Mouse (Mus musculus): ENCODE results near the gene Polr2e. TPM values are rescaled to one million over a fixed set of nuclear protein-coding genes. Genes with fewer than 3 reads are reported as not detected.

The Polr2e gene
- polyA plus RNA-seq, 1 experiment, result 199 TPM

DNA sequence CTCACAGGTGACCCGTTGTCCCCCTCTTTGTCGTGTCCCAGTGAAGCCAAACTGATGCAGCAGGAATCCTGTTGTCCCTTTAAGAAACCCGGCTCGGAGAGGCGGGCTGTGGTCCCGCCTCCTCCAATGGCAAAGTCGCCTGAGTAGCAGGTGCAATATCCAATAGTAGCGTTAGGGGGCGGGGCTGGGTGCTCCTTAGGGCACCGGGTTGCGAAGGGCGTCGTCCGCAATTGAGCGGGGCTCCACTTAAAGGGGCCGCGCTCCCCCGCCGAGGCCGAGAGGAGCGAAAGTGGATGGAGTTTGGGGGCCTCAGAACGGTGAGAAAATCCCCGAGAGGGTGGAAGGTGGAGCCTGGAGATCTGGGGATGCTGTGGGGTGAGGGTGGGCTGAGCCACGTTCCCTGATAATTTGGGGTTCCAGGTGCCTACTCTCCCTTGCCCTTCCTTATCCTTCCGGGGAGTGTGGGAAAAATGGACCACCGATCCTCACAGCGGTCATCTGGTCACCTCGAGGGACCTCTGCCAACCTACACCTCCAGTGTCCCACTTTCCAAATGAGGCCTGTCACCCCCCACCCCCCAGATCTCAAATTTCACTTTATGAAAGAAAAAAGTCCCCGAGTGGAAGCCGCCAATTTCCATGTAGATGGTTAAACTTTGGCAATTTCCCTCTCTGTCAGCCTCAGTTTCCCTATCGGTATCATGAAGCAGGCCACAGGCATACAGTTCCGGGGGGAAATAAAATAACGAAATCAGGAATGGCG, 43.1 kb downstream of the Polr2e start, which contains the start of gene Abca7:
Abca7 (plus strand) TSS at position 223 of the 762 bp plus-strand sequence.
- TF ChIP-seq CTCF (IDR thresholded peaks at IDR 0.05; ENCODE audit: insufficient read depth, low read length), result no peak
- TF ChIP-seq POLR2A (IDR thresholded peaks at IDR 0.05; ENCODE audit: borderline replicate concordance, extremely low read depth, low read depth, low read length), result no peak; the same call in 1 of the 2 replicates
- peak; percentile 99 for DNase-seq
- H3K4me3 ChIP-seq (replicated peaks; ENCODE audit: extremely low read depth, low read depth, low read length), result peak within 1 kb of the TSS; percentile 95
- H3K4me1 ChIP-seq (ENCODE audit: control insufficient read depth, insufficient read depth, low read length), result peaks cover 7% of the 10 kb centered on the region; the same call in 1 of the 2 replicates
- WGBS, result under 1% methylated on average over 34 of the region's 34 CpGs

DNA sequence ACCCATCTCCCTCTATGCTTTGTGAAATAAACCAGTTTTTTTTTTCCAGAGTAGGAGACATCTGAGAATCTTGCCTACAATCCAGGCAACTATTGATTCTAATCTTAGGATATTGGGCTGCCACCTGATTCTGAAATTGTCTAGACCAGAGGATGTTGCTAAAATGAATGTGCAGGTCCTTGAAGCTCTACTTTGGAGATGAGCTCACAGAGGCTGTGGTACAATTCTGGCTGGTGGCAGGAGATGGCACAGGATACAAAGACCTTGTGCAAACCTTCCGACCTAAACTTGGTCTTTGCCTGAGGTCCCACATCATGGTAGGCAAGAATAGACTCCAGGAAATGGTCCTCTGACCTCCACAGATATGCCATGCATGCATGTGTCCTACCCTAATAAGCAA, 44.0 kb downstream of the Polr2e start:
- 44% methylated on average over 1 of the region's 1 CpGs for WGBS
- DNase-seq, result no peak
- TF ChIP-seq POLR2A (IDR thresholded peaks at IDR 0.05; ENCODE audit: borderline replicate concordance, extremely low read depth, low read depth, low read length) (no peak), CTCF (IDR thresholded peaks at IDR 0.05; ENCODE audit: insufficient read depth, low read length) (no peak)
- peaks cover 7% of the 10 kb centered on the region; the same call in 1 of the 2 replicates for H3K4me1 ChIP-seq (ENCODE audit: control insufficient read depth, insufficient read depth, low read length)
- no peak overlapping the region for H3K4me3 ChIP-seq (replicated peaks; ENCODE audit: extremely low read depth, low read depth, low read length)

DNA sequence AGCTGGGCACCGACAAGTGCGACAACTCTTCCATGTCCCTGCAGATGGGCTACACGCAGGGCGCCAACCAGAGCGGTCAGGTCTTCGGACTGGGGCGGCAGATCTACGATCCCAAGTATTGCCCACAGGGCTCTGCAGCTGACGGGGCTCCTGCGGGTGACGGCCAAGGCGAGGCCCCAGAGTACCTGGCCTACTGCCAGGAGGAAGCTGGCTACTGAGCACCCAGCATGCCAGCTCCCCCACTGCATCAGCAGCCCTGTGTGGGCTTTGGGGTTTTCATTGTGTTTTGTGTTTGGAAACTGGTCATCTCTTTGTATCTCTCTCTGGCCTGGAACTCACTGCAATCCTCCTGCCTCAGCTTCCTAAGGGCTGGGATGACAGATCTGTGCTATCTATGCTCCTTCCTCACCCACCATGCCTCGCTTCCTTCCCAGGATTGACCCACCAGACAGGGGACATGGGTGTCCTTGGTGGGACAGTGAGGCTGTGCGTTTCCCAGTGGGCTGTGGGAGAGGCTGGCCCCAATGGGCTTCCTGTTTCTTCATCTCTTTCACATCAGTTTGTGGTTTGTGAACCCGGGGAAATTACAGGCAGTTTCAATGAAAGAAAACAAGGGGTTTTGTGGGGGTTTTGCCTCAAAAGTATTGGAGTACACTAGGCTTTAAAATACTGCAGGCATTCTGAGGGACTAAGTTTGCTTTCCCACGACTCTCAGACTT, 45.0 kb downstream of the Polr2e start:
- Histone ChIP-seq H3K4me1 (ENCODE audit: control insufficient read depth, insufficient read depth, low read length) (peaks cover 7% of the 10 kb centered on the region; the same call in 1 of the 2 replicates), H3K4me3 (replicated peaks; ENCODE audit: extremely low read depth, low read depth, low read length) (no peak overlapping the region)
- WGBS, result 58% methylated on average over 16 of the region's 16 CpGs
- peak; percentile 57 for DNase-seq
- TF ChIP-seq CTCF (IDR thresholded peaks at IDR 0.05; ENCODE audit: insufficient read depth, low read length) (no peak), POLR2A (IDR thresholded peaks at IDR 0.05; ENCODE audit: borderline replicate concordance, extremely low read depth, low read depth, low read length) (no peak)

DNA sequence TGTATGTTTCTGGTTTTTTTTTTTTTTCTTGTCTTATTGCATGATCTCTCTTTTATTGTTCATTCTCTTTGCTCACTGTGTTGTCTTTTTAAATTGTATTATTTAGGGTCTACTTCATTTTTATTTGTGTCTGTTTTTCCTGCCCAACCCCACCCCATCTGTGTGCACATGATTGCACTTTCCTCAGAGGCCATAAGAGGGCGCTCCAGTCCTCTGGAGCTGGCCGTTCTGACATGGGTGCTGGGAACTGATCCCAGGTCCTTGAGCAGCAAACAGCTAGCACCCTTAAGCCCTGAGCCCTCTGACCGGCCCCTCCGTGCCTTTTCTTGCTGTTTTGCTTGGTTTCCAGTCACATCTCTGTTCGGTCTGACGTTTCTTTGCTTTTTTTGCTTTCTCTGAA, 48.0 kb downstream of the Polr2e start:
- DNase-seq, result no peak
- TF ChIP-seq POLR2A (IDR thresholded peaks at IDR 0.05; ENCODE audit: borderline replicate concordance, extremely low read depth, low read depth, low read length) (no peak), CTCF (IDR thresholded peaks at IDR 0.05; ENCODE audit: insufficient read depth, low read length) (peak; percentile 15; the same call in 1 of the 2 replicates)
- H3K4me3 ChIP-seq (replicated peaks; ENCODE audit: extremely low read depth, low read depth, low read length), result no peak overlapping the region
- WGBS, result 89% methylated on average over 6 of the region's 6 CpGs
- H3K4me1 ChIP-seq (ENCODE audit: control insufficient read depth, insufficient read depth, low read length), result peaks cover 11% of the 10 kb centered on the region

DNA sequence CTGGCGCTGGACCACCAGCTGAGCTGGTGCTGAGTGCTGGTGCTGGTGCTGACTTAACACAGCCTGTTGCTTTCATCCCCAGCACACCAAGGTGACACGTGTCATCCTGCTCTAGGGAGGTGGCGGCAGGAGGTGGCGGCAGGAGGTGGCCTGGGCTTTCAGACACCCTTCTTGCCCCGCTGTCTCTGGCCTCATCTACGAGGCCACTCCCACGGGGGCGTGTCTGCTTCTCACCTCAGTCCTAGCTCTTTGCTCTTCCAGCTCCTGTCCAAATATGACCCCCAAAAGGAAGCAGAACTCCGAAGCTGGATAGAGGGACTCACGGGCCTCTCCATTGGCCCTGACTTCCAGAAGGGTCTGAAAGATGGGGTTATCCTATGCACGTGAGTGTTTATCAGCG, 48.5 kb downstream of the Polr2e start:
- Histone ChIP-seq H3K4me3 (replicated peaks; ENCODE audit: extremely low read depth, low read depth, low read length) (no peak overlapping the region), H3K4me1 (ENCODE audit: control insufficient read depth, insufficient read depth, low read length) (peaks cover 14% of the 10 kb centered on the region)
- TF ChIP-seq CTCF (IDR thresholded peaks at IDR 0.05; ENCODE audit: insufficient read depth, low read length), result no peak
- TF ChIP-seq POLR2A (IDR thresholded peaks at IDR 0.05; ENCODE audit: borderline replicate concordance, extremely low read depth, low read depth, low read length), result no peak
- no peak for DNase-seq
- WGBS, result 73% methylated on average over 12 of the region's 12 CpGs

DNA sequence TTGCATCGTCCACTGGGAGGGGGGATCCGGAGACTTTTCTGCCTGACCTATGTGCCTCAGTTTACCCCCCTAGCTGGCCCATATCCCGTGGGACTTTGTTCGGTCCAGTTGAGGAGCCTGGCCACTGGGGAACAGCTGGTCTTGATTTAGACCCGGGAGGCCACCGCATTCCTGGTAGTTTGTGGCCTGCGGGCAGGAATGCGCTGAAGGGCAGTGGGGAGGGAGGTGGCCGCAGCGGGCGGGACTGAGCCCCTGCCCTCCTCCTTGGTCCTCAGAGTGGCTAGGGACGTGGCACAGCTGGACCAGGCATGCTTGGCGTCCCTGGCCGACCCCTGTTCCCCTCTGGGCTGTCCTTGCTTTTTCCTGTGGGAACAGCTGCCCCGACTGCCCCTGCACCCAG, 49.7 kb downstream of the Polr2e start:
- H3K4me1 ChIP-seq (ENCODE audit: control insufficient read depth, insufficient read depth, low read length), result peaks cover 19% of the 10 kb centered on the region
- H3K4me3 ChIP-seq (replicated peaks; ENCODE audit: extremely low read depth, low read depth, low read length), result peak overlapping the region; percentile 86
- TF ChIP-seq CTCF (IDR thresholded peaks at IDR 0.05; ENCODE audit: insufficient read depth, low read length) (no peak), POLR2A (IDR thresholded peaks at IDR 0.05; ENCODE audit: borderline replicate concordance, extremely low read depth, low read depth, low read length) (peak; percentile 62; the same call in 1 of the 2 replicates)
- DNase-seq, result peak; percentile 67
- 24% methylated on average over 15 of the region's 15 CpGs for WGBS

DNA sequence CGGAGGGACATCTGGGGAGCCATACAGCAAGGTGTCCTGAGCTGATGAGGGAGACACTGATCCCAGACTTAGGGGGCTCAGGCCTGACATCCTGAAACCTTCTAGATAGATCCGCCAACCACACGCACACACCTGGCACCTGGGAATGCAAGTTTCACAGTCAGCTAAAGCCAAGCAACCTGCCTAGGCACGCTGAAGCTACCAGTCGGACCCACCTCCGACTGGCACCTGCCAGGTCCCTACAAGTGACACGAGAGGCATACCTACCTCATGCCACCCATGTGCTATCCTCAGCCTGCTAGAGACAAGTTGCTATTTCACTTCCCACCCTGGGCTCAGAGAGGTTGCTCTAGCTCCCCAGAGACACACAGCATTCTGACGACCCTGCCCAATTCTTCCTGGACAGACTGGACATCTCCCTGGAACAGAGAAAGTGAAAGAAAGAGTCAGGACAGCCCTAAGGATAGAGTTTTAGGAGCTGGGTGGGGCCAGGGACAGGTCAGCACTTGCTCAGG, 50.3 kb downstream of the Polr2e start:
- Histone ChIP-seq H3K4me3 (replicated peaks; ENCODE audit: extremely low read depth, low read depth, low read length) (peak overlapping the region; percentile 86), H3K4me1 (ENCODE audit: control insufficient read depth, insufficient read depth, low read length) (peaks cover 19% of the 10 kb centered on the region)
- TF ChIP-seq CTCF (IDR thresholded peaks at IDR 0.05; ENCODE audit: insufficient read depth, low read length) (no peak), POLR2A (IDR thresholded peaks at IDR 0.05; ENCODE audit: borderline replicate concordance, extremely low read depth, low read depth, low read length) (no peak)
- 22% methylated on average over 8 of the region's 8 CpGs for WGBS
- DNase-seq, result no peak

DNA sequence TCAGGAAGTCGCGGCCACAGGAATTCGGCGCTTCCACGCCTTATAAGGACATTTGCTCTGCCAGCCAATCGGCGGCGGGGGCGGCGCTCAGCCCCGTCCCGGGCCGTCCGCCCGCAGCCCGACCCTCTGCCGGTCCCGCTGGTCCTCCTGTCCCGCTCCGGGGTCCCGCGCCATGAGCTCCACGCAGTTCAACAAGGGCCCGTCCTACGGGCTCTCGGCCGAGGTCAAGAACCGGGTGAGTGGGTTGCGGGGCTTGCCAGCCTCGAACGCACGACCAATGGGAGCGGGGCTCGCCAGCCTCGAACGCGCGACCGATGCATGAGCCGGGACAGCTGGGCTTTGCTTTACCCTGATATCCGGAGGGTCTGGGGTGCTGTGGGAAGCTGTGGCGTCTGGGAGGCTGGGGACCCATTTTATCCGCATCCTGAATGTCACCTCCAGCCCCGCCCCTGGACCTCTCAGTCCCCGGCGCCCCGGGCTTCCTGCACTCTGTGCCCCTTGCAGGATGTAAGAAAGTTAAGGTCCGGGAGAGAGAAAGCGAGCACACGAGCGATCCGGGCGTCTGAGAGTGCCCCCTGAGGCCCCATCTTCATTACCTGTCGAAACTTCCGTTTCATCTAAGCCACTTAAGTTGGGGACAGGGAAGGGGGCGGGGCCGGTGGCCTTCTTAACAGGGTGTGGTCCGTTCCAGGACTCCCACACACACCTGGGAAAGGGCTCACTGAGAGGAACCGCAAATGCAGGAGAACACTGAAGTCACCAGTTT, 50.9 kb downstream of the Polr2e start, which contains the start of gene Cnn2:
Cnn2 (plus strand) TSS at position 79 of the 766 bp plus-strand sequence.
- peak; percentile 79 for DNase-seq
- H3K4me3 ChIP-seq (replicated peaks; ENCODE audit: extremely low read depth, low read depth, low read length), result peak within 1 kb of the TSS; percentile 86
- peaks cover 19% of the 10 kb centered on the region for H3K4me1 ChIP-seq (ENCODE audit: control insufficient read depth, insufficient read depth, low read length)
- TF ChIP-seq POLR2A (IDR thresholded peaks at IDR 0.05; ENCODE audit: borderline replicate concordance, extremely low read depth, low read depth, low read length) (peak; percentile 68; the same call in 1 of the 2 replicates), CTCF (IDR thresholded peaks at IDR 0.05; ENCODE audit: insufficient read depth, low read length) (no peak)
- WGBS, result 2% methylated on average over 58 of the region's 59 CpGs
